In the genomic region with DNA sequence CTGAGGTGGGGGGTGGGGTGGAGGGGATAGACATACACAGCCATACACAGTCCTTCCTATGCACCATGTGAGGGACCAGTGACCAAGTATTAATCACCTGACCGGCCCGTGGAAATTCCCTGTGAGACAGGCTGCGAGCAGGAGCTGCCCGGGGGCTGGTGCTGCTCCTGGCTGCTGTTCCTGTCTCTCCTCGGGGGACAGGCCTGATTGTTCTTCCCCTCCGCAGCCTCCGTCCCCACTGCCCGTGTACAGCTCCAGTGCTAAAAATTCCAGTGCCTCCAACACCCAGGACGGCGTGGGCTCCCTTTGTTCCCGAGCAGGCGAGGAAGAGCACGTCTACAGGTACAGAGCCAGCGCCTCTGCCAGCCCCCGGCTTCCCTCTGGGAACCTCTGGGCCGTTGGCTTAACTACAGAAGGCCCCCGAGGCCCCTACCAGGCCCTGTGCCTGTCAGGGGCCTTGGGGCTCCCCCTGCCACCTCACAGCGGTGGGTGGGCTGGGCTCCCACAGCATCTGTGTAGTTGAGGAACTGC, we compare ENCODE assay signal across 10 mouse cellular contexts. TPM values are rescaled to one million over a fixed set of nuclear protein-coding genes. Genes with fewer than 3 reads are reported as not detected.
DNase-seq lines count a peak whose midpoint lies in the region; ATAC-seq and TF ChIP-seq lines count a peak whose summit lies in the region.
"Had no signal": no experiment of that assay in that cellular context is flagged by ENCODE, and none has a peak within 500 bp of the region (broad histone marks: within the 10 kb centered on the region; RNA-seq: fewer than 3 reads in every experiment).

No protein-coding gene starts in this region.

- H3K27me3 ChIP-seq in heart, embryonic 16.5 days (ENCODE audit: control insufficient read depth, insufficient read depth, low read length) = no peaks in the 10 kb centered on the region
- no peaks in the 10 kb centered on the region for H3K27me3 ChIP-seq in lung, embryonic 14.5 days (ENCODE audit: insufficient read depth, low read length)
- no peaks in the 10 kb centered on the region for H3K27me3 ChIP-seq in embryonic facial prominence, embryonic 11.5 days (ENCODE audit: control insufficient read depth, insufficient read depth, low read length)
- no peaks in the 10 kb centered on the region for H3K27me3 ChIP-seq in limb, embryonic 10.5 days (ENCODE audit: low read depth, poor library complexity, severe bottlenecking)

- peak overlapping the region; percentile 54; the same call in 1 of the 2 replicates for H3K4me2 ChIP-seq in heart, embryonic 16.5 days (ENCODE audit: low read depth, low read length)
- H3K4me2 ChIP-seq in lung, embryonic 14.5 days = peak overlapping the region; percentile 46
- no peak overlapping the region for H3K4me2 ChIP-seq in embryonic facial prominence, embryonic 11.5 days (ENCODE audit: low read depth, low read length)

- no peak overlapping the region for H3K4me3 ChIP-seq in heart, embryonic 16.5 days (ENCODE audit: low read length)
- H3K4me3 ChIP-seq in lung, embryonic 14.5 days (ENCODE audit: low read depth, low read length) = peak overlapping the region; percentile 11; the same call in 1 of the 2 replicates
- H3K4me3 ChIP-seq in embryonic facial prominence, embryonic 11.5 days (ENCODE audit: low read depth, low read length) = no peak overlapping the region
- H3K4me3 ChIP-seq in limb, embryonic 10.5 days = no peak overlapping the region

- H3K27ac ChIP-seq in heart, embryonic 16.5 days (ENCODE audit: low read length) = peak overlapping the region; percentile 92
- H3K27ac ChIP-seq in lung, embryonic 14.5 days (ENCODE audit: low read depth) = peak overlapping the region; percentile 90
- H3K27ac ChIP-seq in embryonic facial prominence, embryonic 11.5 days (replicated peaks; ENCODE audit: low read depth, low read length) = 0 out of 2 replicates have a peak overlapping the region, but pooled peaks have one; percentile 7
- peak overlapping the region; percentile 64 for H3K27ac ChIP-seq in limb, embryonic 10.5 days

- 58% methylated on average over 18 of the region's 18 CpGs for WGBS in heart, embryonic 16.5 days
- 46% methylated on average over 18 of the region's 18 CpGs for WGBS in lung, embryonic 14.5 days
- 51% methylated on average over 18 of the region's 18 CpGs for WGBS in embryonic facial prominence, embryonic 11.5 days
- 61% methylated on average over 18 of the region's 18 CpGs for WGBS in limb, embryonic 10.5 days

- H3K36me3 ChIP-seq in heart, embryonic 16.5 days (ENCODE audit: control insufficient read depth, insufficient read depth) = peaks cover 14% of the 10 kb centered on the region; the same call in 1 of the 2 replicates
- H3K36me3 ChIP-seq in lung, embryonic 14.5 days (ENCODE audit: insufficient read depth) = peaks cover 57% of the 10 kb centered on the region
- no peaks in the 10 kb centered on the region for H3K36me3 ChIP-seq in embryonic facial prominence, embryonic 11.5 days (replicated peaks; ENCODE audit: control insufficient read depth, insufficient read depth, low read depth, low read length)
- H3K36me3 ChIP-seq in limb, embryonic 10.5 days = peaks cover 59% of the 10 kb centered on the region

- DNase-seq in heart, postnatal 4 days = no peak
- DNase-seq in lung, embryonic 14.5 days = no peak
- DNase-seq in lung, postnatal 36 days = no peak
- DNase-seq in embryonic facial prominence, embryonic 11.5 days (ENCODE audit: low spot score) = no peak
- DNase-seq in limb, embryonic 10.5 days (ENCODE audit: low spot score) = no peak
- no peak for DNase-seq in adrenal gland, adult 2 months
- DNase-seq: cerebellum, adult 11-12 months; gastrocnemius, postnatal 36 days had no signal

- H3K9me3 ChIP-seq in heart, embryonic 16.5 days (replicated peaks; ENCODE audit: control insufficient read depth, low read length) = no peaks in the 10 kb centered on the region
- H3K9me3 ChIP-seq in lung, embryonic 14.5 days (ENCODE audit: low read depth, low read length) = no peaks in the 10 kb centered on the region
- no peaks in the 10 kb centered on the region for H3K9me3 ChIP-seq in embryonic facial prominence, embryonic 11.5 days (replicated peaks; ENCODE audit: control insufficient read depth, low read length)
- H3K9me3 ChIP-seq in limb, embryonic 10.5 days (replicated peaks) = no peaks in the 10 kb centered on the region
- H3K9me3 ChIP-seq: G1E had no signal

- H3K4me1 ChIP-seq in heart, embryonic 16.5 days (ENCODE audit: control insufficient read depth, insufficient read depth, low read length) = peaks cover 29% of the 10 kb centered on the region
- H3K4me1 ChIP-seq in lung, embryonic 14.5 days (ENCODE audit: insufficient read depth) = peaks cover 26% of the 10 kb centered on the region
- H3K4me1 ChIP-seq in embryonic facial prominence, embryonic 11.5 days (ENCODE audit: control insufficient read depth, insufficient read depth, low read length) = peaks cover 20% of the 10 kb centered on the region
- peaks cover 56% of the 10 kb centered on the region for H3K4me1 ChIP-seq in limb, embryonic 10.5 days

- ATAC-seq in heart, embryonic 16.5 days (replicated peaks; ENCODE audit: extremely low read depth, insufficient read depth, low FRiP score) = no peak
- no peak for ATAC-seq in lung, embryonic 14.5 days (ENCODE audit: insufficient read depth)
- no peak for ATAC-seq in embryonic facial prominence, embryonic 11.5 days (replicated peaks; ENCODE audit: insufficient number of reproducible peaks, low FRiP score, low TSS enrichment, low read depth)

- TF ChIP-seq CTCF in lung, embryonic 14.5 days (IDR thresholded peaks at IDR 0.05; ENCODE audit: low read depth) = no peak

- peak overlapping the region; percentile 6; the same call in 1 of the 2 replicates for H3K9ac ChIP-seq in heart, embryonic 16.5 days (ENCODE audit: low read length)
- H3K9ac ChIP-seq in lung, embryonic 14.5 days = 0 out of 2 replicates have a peak overlapping the region, but pooled peaks have one; percentile 11
- H3K9ac ChIP-seq in embryonic facial prominence, embryonic 11.5 days (replicated peaks; ENCODE audit: low read length) = peak overlapping the region; percentile 28; the same call in 1 of the 2 replicates

RNA-seq across cellular contexts. Expression of a gene that starts 14.5 kb away (rescaled TPM):
- polyA plus RNA-seq in heart, embryonic 16.5 days (2015; fragmentation: Nextera tagmentation; extraction: Ambion mirVana) = 1,003 and 1,029 TPM in 2 replicates
- total RNA-seq in heart, postnatal 4 days (2021) = 100 to 1,000 TPM; 852 to 919 TPM
- polyA plus RNA-seq in lung, embryonic 14.5 days (2014; fragmentation: Nextera tagmentation; extraction: Ambion mirVana) = 1,859 and 1,954 TPM in 2 replicates
- polyA plus RNA-seq in embryonic facial prominence, embryonic 11.5 days (2014; fragmentation: Nextera tagmentation; extraction: Ambion mirVana) = 1,437 and 1,529 TPM in 2 replicates
- polyA plus RNA-seq in limb, embryonic 10.5 days (2016; fragmentation: Nextera tagmentation; extraction: Ambion mirVana) = 1,442 and 1,757 TPM in 2 replicates
- 100 to 1,000 TPM; 758 to 884 TPM for total RNA-seq in adrenal gland, adult 2 months (2021)
- polyA plus RNA-seq in adrenal gland, adult 2 months (2012; rRNA removed) = 1,163 and 1,198 TPM in 2 replicates

RNA-seq across cellular contexts. Expression of a gene that starts 20.3 kb away (rescaled TPM):
- polyA plus RNA-seq in heart, embryonic 16.5 days (2015; fragmentation: Nextera tagmentation; extraction: Ambion mirVana) = 20.9 and 27.6 TPM in 2 replicates
- total RNA-seq in heart, postnatal 4 days (2021) = 10 to 100 TPM; 52.7 to 56.7 TPM
- 52.9 and 58.8 TPM in 2 replicates for polyA plus RNA-seq in lung, embryonic 14.5 days (2014; fragmentation: Nextera tagmentation; extraction: Ambion mirVana)
- 29.3 and 31.4 TPM in 2 replicates for polyA plus RNA-seq in embryonic facial prominence, embryonic 11.5 days (2014; fragmentation: Nextera tagmentation; extraction: Ambion mirVana)
- polyA plus RNA-seq in limb, embryonic 10.5 days (2016; fragmentation: Nextera tagmentation; extraction: Ambion mirVana) = 63.3 and 63.8 TPM in 2 replicates
- 10 to 100 TPM; 48.6 to 51.1 TPM for total RNA-seq in adrenal gland, adult 2 months (2021)
- 41.2 and 49.4 TPM in 2 replicates for polyA plus RNA-seq in adrenal gland, adult 2 months (2012; rRNA removed)

RNA-seq across cellular contexts. Expression of a gene that starts 38.2 kb away (rescaled TPM):
- 39.1 and 40.6 TPM in 2 replicates for polyA plus RNA-seq in heart, embryonic 16.5 days (2015; fragmentation: Nextera tagmentation; extraction: Ambion mirVana)
- total RNA-seq in heart, postnatal 4 days (2021) = 10 to 100 TPM; 62.9 to 66.0 TPM
- 22.3 and 25.2 TPM in 2 replicates for polyA plus RNA-seq in lung, embryonic 14.5 days (2014; fragmentation: Nextera tagmentation; extraction: Ambion mirVana)
- 12.9 and 13.8 TPM in 2 replicates for polyA plus RNA-seq in embryonic facial prominence, embryonic 11.5 days (2014; fragmentation: Nextera tagmentation; extraction: Ambion mirVana)
- polyA plus RNA-seq in limb, embryonic 10.5 days (2016; fragmentation: Nextera tagmentation; extraction: Ambion mirVana) = 36.8 and 45.3 TPM in 2 replicates
- 10 to 100 TPM; 39.4 to 47.2 TPM for total RNA-seq in adrenal gland, adult 2 months (2021)
- 66.9 and 67.5 TPM in 2 replicates for polyA plus RNA-seq in adrenal gland, adult 2 months (2012; rRNA removed)

Comparison
In these comparisons a context has a peak if more than half of its experiments do, and no peak if none do; other contexts are left out.
1. H3K27ac ChIP-seq: peak in every context shown above with its lines; median percentile 92 in heart, embryonic 16.5 days; 90 in lung, embryonic 14.5 days; 64 in limb, embryonic 10.5 days; 7 in embryonic facial prominence, embryonic 11.5 days.